Mouse (Mus musculus) kidney, adult 11 months (tissue): Measurements from ENCODE around the gene Rdh12.
A peak's percentile ranks its signal among the peaks of the same experiment; 100 is the strongest.

Source experiments
- DNase-seq: peaks from one replicate; pipeline ENCODE4 v3.0.0; 2022

Rdh12 gene

DNA sequence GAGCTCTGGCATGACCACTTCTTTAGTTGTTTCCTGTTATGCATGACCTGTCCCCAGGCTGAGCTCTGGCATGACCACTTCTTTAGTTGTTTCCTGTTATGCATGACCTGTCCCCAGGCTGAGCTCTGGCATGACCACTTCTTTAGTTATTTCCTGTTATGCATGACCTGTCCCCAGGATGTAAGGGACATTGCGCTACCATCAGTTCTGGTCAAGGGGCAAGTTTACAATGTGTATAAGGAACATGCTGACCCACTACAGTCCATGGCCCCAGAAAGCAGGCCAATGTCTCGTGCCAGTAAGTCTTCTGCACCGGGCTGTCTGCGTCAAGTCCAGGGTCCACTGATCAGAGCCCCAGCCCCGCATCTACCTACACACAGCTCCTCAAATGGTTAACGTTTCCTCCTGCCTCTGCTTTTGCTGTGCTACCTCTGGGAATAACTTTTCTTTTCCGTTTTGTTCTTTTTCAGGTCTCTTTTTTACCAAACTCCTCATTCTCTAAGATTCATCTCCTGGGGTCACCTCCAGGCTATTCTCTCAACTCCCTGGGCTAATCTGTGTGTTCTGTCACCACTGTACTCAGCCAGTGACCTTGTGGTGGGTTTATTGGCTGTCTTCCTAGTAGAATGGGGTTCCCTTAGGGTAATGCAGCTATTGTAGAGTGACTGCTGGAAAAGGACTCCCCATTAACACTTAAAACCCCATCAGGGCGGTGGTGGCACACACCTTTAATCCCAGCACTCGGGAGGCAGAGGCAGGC lies 44.8 kb downstream of the Rdh12 start:
- DNase-seq: peak; percentile 35

- no peak for DNase-seq
Measured at GRCm38 (mm10) chr12:79254975-79255374, 46.3 kb downstream of the Rdh12 start.

DNA sequence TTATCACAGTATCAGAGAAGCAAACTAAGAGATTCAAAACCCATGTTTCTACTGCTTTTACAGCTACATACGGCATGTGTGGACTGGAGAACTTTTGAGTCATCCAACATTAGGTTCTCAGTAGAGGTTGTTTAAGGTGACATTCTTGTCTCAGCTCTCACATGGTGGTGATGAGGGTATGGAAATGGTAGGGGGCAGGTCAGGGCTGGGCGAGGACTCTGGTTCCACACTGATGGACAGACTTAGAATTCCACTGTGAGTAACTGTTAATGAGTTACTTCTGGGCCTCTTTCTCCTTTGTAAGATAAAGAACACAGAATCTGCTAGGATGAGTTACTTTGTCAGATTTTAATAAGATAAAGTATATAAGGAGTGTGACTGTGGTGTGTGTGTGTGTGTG lies 51.4 kb downstream of the Rdh12 start:
- peak; percentile 19 for DNase-seq

- no peak for DNase-seq
Measured at GRCm38 (mm10) chr12:79261035-79261434, 52.3 kb downstream of the Rdh12 start.
